In the genomic region with DNA sequence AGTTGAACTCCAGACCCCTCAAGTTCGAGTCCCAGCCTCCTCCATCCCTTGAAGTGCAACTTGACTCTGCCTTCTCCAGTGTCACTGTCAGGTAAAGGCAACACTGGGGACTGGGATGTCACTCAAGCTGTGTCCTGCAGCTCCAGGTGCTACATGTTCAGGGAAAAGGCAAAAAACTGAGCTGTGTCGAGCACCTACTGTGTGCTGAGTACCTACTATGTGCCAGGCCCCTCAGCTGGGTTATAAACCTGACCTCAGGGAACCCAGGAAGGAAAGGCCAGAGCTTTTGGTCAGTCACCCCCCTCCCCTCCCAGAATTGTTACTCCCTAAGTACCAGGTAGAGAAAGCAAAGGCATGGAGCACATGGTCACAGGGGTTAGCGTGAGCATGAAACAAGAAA, we compare ENCODE assay signal across 21 mouse cellular contexts. TPM values are rescaled to one million over a fixed set of nuclear protein-coding genes. Genes with fewer than 3 reads are reported as not detected.
DNase-seq lines count a peak whose midpoint lies in the region; ATAC-seq and TF ChIP-seq lines count a peak whose summit lies in the region.
"Had no signal": no experiment of that assay in that cellular context is flagged by ENCODE, and none has a peak within 500 bp of the region (broad histone marks: within the 10 kb centered on the region; RNA-seq: fewer than 3 reads in every experiment).

No protein-coding gene starts in this region.

- 70% methylated on average over 3 of the region's 3 CpGs for WGBS in forebrain, embryonic 13.5 days
- 78% methylated on average over 3 of the region's 3 CpGs for WGBS in forebrain, embryonic 10.5 days

- DNase-seq in forebrain, embryonic 10.5 days (ENCODE audit: extremely low spot score, low spot score), result no peak
- no peak for DNase-seq in layer of hippocampus, adult 2 months (ENCODE audit: low spot score in 2 of 2)
- DNase-seq in layer of hippocampus, adult 8-10 months (ENCODE audit: low spot score in 2 of 2), result no peak
- DNase-seq in CH12.LX (ENCODE audit: extremely low read depth), result no peak
- DNase-seq in lung, postnatal 36 days, result no peak
- DNase-seq: adrenal gland, adult 8-10 months; adrenal gland, postnatal 14 days; adrenal gland, postnatal 36 days; B cell, adult 2 months; cerebellum, adult 11-12 months; cerebellum, adult 2 months; cerebellum, adult 9-10 months; cerebellum, postnatal 25 days; forebrain, postnatal 0 days had no signal

- H3K27me3 ChIP-seq in forebrain, embryonic 13.5 days, result 0 out of 2 replicates have a peak, but pooled peaks cover 3% of the 10 kb centered on the region
- peaks cover 26% of the 10 kb centered on the region for H3K27me3 ChIP-seq in forebrain, embryonic 10.5 days (ENCODE audit: poor library complexity, severe bottlenecking)
- peaks cover 92% of the 10 kb centered on the region for H3K27me3 ChIP-seq in CH12.LX (replicated peaks)
- H3K27me3 ChIP-seq: embryonic facial prominence, embryonic 12.5 days had no signal

- no peaks in the 10 kb centered on the region for H3K36me3 ChIP-seq in forebrain, embryonic 13.5 days (ENCODE audit: poor library complexity, severe bottlenecking)
- no peaks in the 10 kb centered on the region for H3K36me3 ChIP-seq in forebrain, embryonic 10.5 days (replicated peaks)
- no peaks in the 10 kb centered on the region for H3K36me3 ChIP-seq in CH12.LX (replicated peaks in 1 of 2; ENCODE audit: control insufficient read depth in 1 of 2, insufficient read depth in 1 of 2, low read length in 1 of 2)
- H3K36me3 ChIP-seq: embryonic facial prominence, embryonic 10.5 days; embryonic facial prominence, embryonic 12.5 days; forebrain, embryonic 12.5 days had no signal

- no peaks in the 10 kb centered on the region for H3K79me2 ChIP-seq in CH12.LX (replicated peaks; ENCODE audit: control insufficient read depth, extremely low read depth, insufficient read depth, poor library complexity, severe bottlenecking)

- H3K4me1 ChIP-seq in forebrain, embryonic 13.5 days, result peaks cover 36% of the 10 kb centered on the region
- H3K4me1 ChIP-seq in forebrain, embryonic 10.5 days, result peaks cover 22% of the 10 kb centered on the region
- H3K4me1 ChIP-seq in CH12.LX (ENCODE audit: control insufficient read depth in 1 of 2, insufficient read depth in 2 of 2), result no peaks in the 10 kb centered on the region
- H3K4me1 ChIP-seq: embryonic facial prominence, embryonic 12.5 days had no signal

- no peak overlapping the region for H3K4me2 ChIP-seq in forebrain, embryonic 13.5 days
- H3K4me2 ChIP-seq in CH12.LX (ENCODE audit: insufficient read depth, low read depth, poor library complexity, severe bottlenecking), result no peak overlapping the region
- H3K4me2 ChIP-seq: embryonic facial prominence, embryonic 12.5 days; forebrain, embryonic 12.5 days had no signal

- H3K9ac ChIP-seq in forebrain, embryonic 13.5 days, result no peak overlapping the region
- no peak overlapping the region for H3K9ac ChIP-seq in CH12.LX (ENCODE audit: insufficient read depth, low read depth)
- H3K9ac ChIP-seq: embryonic facial prominence, embryonic 12.5 days; forebrain, embryonic 12.5 days; forebrain, postnatal 0 days had no signal

- no peak for TF ChIP-seq CTCF in layer of hippocampus, adult 2 months (conservative IDR thresholded peaks at IDR 0.05)
- TF ChIP-seq CTCF in CH12.LX (conservative IDR thresholded peaks at IDR 0.05 in 1 of 2, IDR thresholded peaks at IDR 0.05 in 1 of 2; ENCODE audit: low read depth in 2 of 2, low read length in 2 of 2), result no peak

- no peak for TF ChIP-seq RAD21 in CH12.LX (IDR thresholded peaks at IDR 0.05; ENCODE audit: low read depth, low read length)

- dilution Hi-C loops in CH12.LX (cut with MboI; ENCODE audit: extremely low pct_ligation_motif_present, extremely low pct_unique_long_range_greater_than_20kb, low sequenced_read_pairs), result no loop called here

- no peak for TF ChIP-seq POLR2A in CH12.LX (IDR thresholded peaks at IDR 0.05; ENCODE audit: low read depth, low read length)

- in situ Hi-C loops in CH12.LX (cut with MboI; ENCODE audit: low pct_ligation_motif_present, low pct_unique_long_range_greater_than_20kb, low sequenced_read_pairs), result no loop called here

- peak overlapping the region; percentile 71; the same call in 1 of the 2 replicates for H3K27ac ChIP-seq in forebrain, embryonic 13.5 days
- H3K27ac ChIP-seq in forebrain, embryonic 10.5 days, result no peak overlapping the region
- peak overlapping the region; percentile 92; the same call in 1 of the 2 replicates for H3K27ac ChIP-seq in layer of hippocampus, adult 2 months
- H3K27ac ChIP-seq in CH12.LX (ENCODE audit: insufficient read depth, low read depth), result no peak overlapping the region
- H3K27ac ChIP-seq: embryonic facial prominence, embryonic 10.5 days; embryonic facial prominence, embryonic 12.5 days; forebrain, embryonic 12.5 days had no signal

- no peak for TF ChIP-seq EP300 in CH12.LX (IDR thresholded peaks at IDR 0.05; ENCODE audit: low read length)

- H3K9me3 ChIP-seq in forebrain, embryonic 13.5 days (replicated peaks), result no peaks in the 10 kb centered on the region
- H3K9me3 ChIP-seq in forebrain, embryonic 10.5 days, result no peaks in the 10 kb centered on the region
- H3K9me3 ChIP-seq in CH12.LX (replicated peaks; ENCODE audit: low read length), result no peaks in the 10 kb centered on the region
- H3K9me3 ChIP-seq: embryonic facial prominence, embryonic 10.5 days; embryonic facial prominence, embryonic 12.5 days; forebrain, embryonic 12.5 days had no signal

- H3K4me3 ChIP-seq in forebrain, embryonic 13.5 days, result no peak overlapping the region
- H3K4me3 ChIP-seq in forebrain, embryonic 10.5 days, result no peak overlapping the region
- no peak overlapping the region for H3K4me3 ChIP-seq in layer of hippocampus, adult 2 months
- no peak overlapping the region for H3K4me3 ChIP-seq in CH12.LX (replicated peaks in 1 of 3; ENCODE audit: low read depth in 2 of 3, low read length in 2 of 3, poor library complexity in 1 of 3)
- H3K4me3 ChIP-seq: embryonic facial prominence, embryonic 10.5 days; embryonic facial prominence, embryonic 12.5 days; forebrain, embryonic 12.5 days had no signal

- no peak for ATAC-seq in forebrain, embryonic 13.5 days
- ATAC-seq: activated CD4-positive, CD25-positive, alpha-beta regulatory T cell, adult 4 months; CD4-positive, CD25-positive, alpha-beta regulatory T cell, adult 4 months; Patski had no signal

TF ChIP-seq in CH12.LX, 34 proteins besides CTCF, POLR2A, EP300 and RAD21:
- TF ChIP-seq NRF1 (IDR thresholded peaks at IDR 0.05; ENCODE audit: low read depth, low read length), result no peak
- TF ChIP-seq ZKSCAN1 (IDR thresholded peaks at IDR 0.05; ENCODE audit: borderline replicate concordance, low read depth, low read length), result peak; percentile 85

RNA-seq across cellular contexts. Expression of gene Elfn2, which starts 19.1 kb away (rescaled TPM):
- 1.7 and 1.8 TPM in 2 replicates for polyA plus RNA-seq in forebrain, embryonic 13.5 days (2015; fragmentation: Nextera tagmentation; extraction: Ambion mirVana)
- 0.05 and 0.15 TPM in 2 replicates for polyA plus RNA-seq in forebrain, embryonic 10.5 days (2016; fragmentation: Nextera tagmentation; extraction: Ambion mirVana)
- total RNA-seq in layer of hippocampus, adult 2 months (2021), result 100 to 1,000 TPM; 202 to 204 TPM
- 100 to 1,000 TPM; 176 to 224 (median 201) TPM for total RNA-seq in layer of hippocampus, adult 8-10 months (2022)
- not detected in 2 replicates for total RNA-seq in CH12.LX (2012; rRNA removed)
- total RNA-seq in CH12.LX (2014; rRNA removed), result not detected in 2 replicates
- 0.06 TPM in 1 of 2 replicates, not detected in the other for polyA plus RNA-seq in CH12.LX (2012; ENCODE audit: insufficient read length, low read depth)
- polyA plus RNA-seq: activated CD4-positive, CD25-positive, alpha-beta regulatory T cell, adult 4 months had no signal

Comparison
In these comparisons a context has a peak if more than half of its experiments do, and no peak if none do; other contexts are left out.
1. H3K27ac ChIP-seq: peak in forebrain, embryonic 13.5 days (single experiment) and layer of hippocampus, adult 2 months (single experiment); none in forebrain, embryonic 10.5 days (single experiment) and CH12.LX (single experiment).
2. RNA of gene Elfn2, which starts 19.1 kb away (total RNA-seq): 176 to 224 TPM in layer of hippocampus, adult 8-10 months and 202 to 204 TPM in layer of hippocampus, adult 2 months; not detected in CH12.LX; every median in the first group is over 100 times any median in the second.